In the genomic region with DNA sequence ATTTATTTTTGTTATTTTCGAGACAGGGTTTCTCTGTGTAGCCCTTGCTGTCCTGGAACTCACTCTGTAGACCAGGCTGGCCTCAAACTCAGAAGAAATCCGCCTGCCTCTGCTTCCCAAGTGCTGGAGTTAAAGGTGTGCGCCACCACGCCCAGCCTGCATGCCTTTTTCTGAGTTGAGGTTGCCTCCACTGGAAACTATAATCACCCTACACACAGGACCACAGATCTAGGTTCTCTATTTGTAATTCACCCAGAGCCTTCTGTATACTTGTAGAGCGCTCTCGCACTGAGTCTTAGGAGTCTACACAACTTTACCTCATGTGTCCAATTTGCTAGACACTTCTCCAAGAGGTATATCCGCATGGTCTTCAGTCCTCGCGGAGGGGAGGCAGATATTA, we compare ENCODE assay signal across 8 mouse cellular contexts. TPM values are rescaled to one million over a fixed set of nuclear protein-coding genes. Genes with fewer than 3 reads are reported as not detected.
DNase-seq lines count a peak whose midpoint lies in the region; ATAC-seq and TF ChIP-seq lines count a peak whose summit lies in the region.

No protein-coding gene starts in this region.

- peak overlapping the region; percentile 81 for H3K4me3 ChIP-seq in heart, embryonic 16.5 days (ENCODE audit: low read length)
- H3K4me3 ChIP-seq in brown adipose tissue, adult 24 weeks (ENCODE audit: insufficient read depth, low read depth, low read length): peak overlapping the region; percentile 90
- H3K4me3 ChIP-seq in hindbrain, postnatal 0 days (ENCODE audit: low read length): peak overlapping the region; percentile 68
- H3K4me3 ChIP-seq in midbrain, embryonic 13.5 days (replicated peaks): peak overlapping the region; percentile 95

- WGBS in heart, embryonic 16.5 days: 23% methylated on average over 9 of the region's 9 CpGs
- 35% methylated on average over 9 of the region's 9 CpGs for WGBS in hindbrain, postnatal 0 days
- 28% methylated on average over 9 of the region's 9 CpGs for WGBS in midbrain, embryonic 13.5 days

- H3K4me1 ChIP-seq in heart, embryonic 16.5 days (ENCODE audit: control insufficient read depth, insufficient read depth, low read length): peaks cover 13% of the 10 kb centered on the region
- no peaks in the 10 kb centered on the region for H3K4me1 ChIP-seq in brown adipose tissue, adult 24 weeks (ENCODE audit: control insufficient read depth, insufficient read depth, insufficient read length, low read length)
- no peaks in the 10 kb centered on the region for H3K4me1 ChIP-seq in hindbrain, postnatal 0 days (ENCODE audit: insufficient read depth, low read length)
- peaks cover 29% of the 10 kb centered on the region for H3K4me1 ChIP-seq in midbrain, embryonic 13.5 days (replicated peaks)

- peaks cover 22% of the 10 kb centered on the region for H3K36me3 ChIP-seq in heart, embryonic 16.5 days (ENCODE audit: control insufficient read depth, insufficient read depth)
- peaks cover 17% of the 10 kb centered on the region; the same call in 1 of the 2 replicates for H3K36me3 ChIP-seq in hindbrain, postnatal 0 days (ENCODE audit: insufficient read depth, low read length)
- H3K36me3 ChIP-seq in midbrain, embryonic 13.5 days: peaks cover 34% of the 10 kb centered on the region

- ATAC-seq in heart, embryonic 16.5 days (replicated peaks; ENCODE audit: extremely low read depth, insufficient read depth, low FRiP score): no peak
- no peak for ATAC-seq in hindbrain, postnatal 0 days
- 0 out of 2 replicates have a peak, but pooled peaks have one; percentile 6 for ATAC-seq in midbrain, embryonic 13.5 days

- H3K9me3 ChIP-seq in heart, embryonic 16.5 days (replicated peaks; ENCODE audit: control insufficient read depth, low read length): no peaks in the 10 kb centered on the region
- no peaks in the 10 kb centered on the region for H3K9me3 ChIP-seq in hindbrain, postnatal 0 days (ENCODE audit: low read length)
- no peaks in the 10 kb centered on the region for H3K9me3 ChIP-seq in midbrain, embryonic 13.5 days

- no peaks in the 10 kb centered on the region for H3K27me3 ChIP-seq in heart, embryonic 16.5 days (ENCODE audit: control insufficient read depth, insufficient read depth, low read length)
- H3K27me3 ChIP-seq in hindbrain, postnatal 0 days (ENCODE audit: insufficient read depth, low read length): no peaks in the 10 kb centered on the region
- no peaks in the 10 kb centered on the region for H3K27me3 ChIP-seq in midbrain, embryonic 13.5 days

- H3K9ac ChIP-seq in heart, embryonic 16.5 days (ENCODE audit: low read length): peak overlapping the region; percentile 86
- H3K9ac ChIP-seq in hindbrain, postnatal 0 days (replicated peaks; ENCODE audit: low read length): peak overlapping the region; percentile 71
- H3K9ac ChIP-seq in midbrain, embryonic 13.5 days (replicated peaks): peak overlapping the region; percentile 90

- no peak for TF ChIP-seq CTCF in hindbrain, postnatal 0 days (IDR thresholded peaks at IDR 0.05; ENCODE audit: low read depth)

- H3K4me2 ChIP-seq in heart, embryonic 16.5 days (ENCODE audit: low read depth, low read length): peak overlapping the region; percentile 85
- H3K4me2 ChIP-seq in hindbrain, postnatal 0 days (ENCODE audit: low read depth, low read length): peak overlapping the region; percentile 70
- peak overlapping the region; percentile 88 for H3K4me2 ChIP-seq in midbrain, embryonic 13.5 days (replicated peaks)

- peak overlapping the region; percentile 50 for H3K27ac ChIP-seq in heart, embryonic 16.5 days (ENCODE audit: low read length)
- no peak overlapping the region for H3K27ac ChIP-seq in brown adipose tissue, adult 24 weeks (replicated peaks; ENCODE audit: low read depth, low read length)
- peak overlapping the region; percentile 71; the same call in 1 of the 2 replicates for H3K27ac ChIP-seq in hindbrain, postnatal 0 days
- peak overlapping the region; percentile 67; the same call in 1 of the 2 replicates for H3K27ac ChIP-seq in midbrain, embryonic 13.5 days

- DNase-seq in heart, adult 9 months (ENCODE audit: low spot score in 2 of 2): no peak
- no peak for DNase-seq in hindbrain, postnatal 0 days (ENCODE audit: low spot score)
- DNase-seq in urinary bladder, postnatal 25 days (ENCODE audit: low spot score): no peak
- no peak for DNase-seq in ovary, adult 18-20 months (ENCODE audit: low spot score)
- DNase-seq in thymus, postnatal 36 days: no peak

RNA-seq across cellular contexts. Expression of gene Nob1, which starts 0.7 kb away (rescaled TPM):
- 55.1 and 55.5 TPM in 2 replicates for polyA plus RNA-seq in heart, embryonic 16.5 days (2015; fragmentation: Nextera tagmentation; extraction: Ambion mirVana)
- 11.1 and 13.4 TPM in 2 replicates for polyA plus RNA-seq in brown adipose tissue, adult 24 weeks (2012; ENCODE audit: insufficient read depth, insufficient read length, missing spikeins)
- total RNA-seq in hindbrain, postnatal 0 days (2014; rRNA removed): 14.7 and 24.9 TPM in 2 replicates
- 48.9 and 49.5 TPM in 2 replicates for polyA plus RNA-seq in hindbrain, postnatal 0 days (2015; fragmentation: Nextera tagmentation; extraction: Ambion mirVana)
- polyA plus RNA-seq in midbrain, embryonic 13.5 days (2015; fragmentation: Nextera tagmentation; extraction: Ambion mirVana): 70.8 and 75.5 TPM in 2 replicates

RNA-seq across cellular contexts. Expression of gene Wwp2, which starts 12.0 kb away (rescaled TPM):
- 30.3 and 31.4 TPM in 2 replicates for polyA plus RNA-seq in heart, embryonic 16.5 days (2015; fragmentation: Nextera tagmentation; extraction: Ambion mirVana)
- 6.1 and 7.9 TPM in 2 replicates for polyA plus RNA-seq in brown adipose tissue, adult 24 weeks (2012; ENCODE audit: insufficient read depth, insufficient read length, missing spikeins)
- total RNA-seq in hindbrain, postnatal 0 days (2014; rRNA removed): 36.2 and 41.9 TPM in 2 replicates
- 32.7 and 33.0 TPM in 2 replicates for polyA plus RNA-seq in hindbrain, postnatal 0 days (2015; fragmentation: Nextera tagmentation; extraction: Ambion mirVana)
- polyA plus RNA-seq in midbrain, embryonic 13.5 days (2015; fragmentation: Nextera tagmentation; extraction: Ambion mirVana): 48.9 and 50.0 TPM in 2 replicates

RNA-seq across cellular contexts. Expression of gene Nqo1, which starts 21.2 kb away (rescaled TPM):
- polyA plus RNA-seq in heart, embryonic 16.5 days (2015; fragmentation: Nextera tagmentation; extraction: Ambion mirVana): 19.3 and 31.6 TPM in 2 replicates
- 2.7 and 2.9 TPM in 2 replicates for polyA plus RNA-seq in brown adipose tissue, adult 24 weeks (2012; ENCODE audit: insufficient read depth, insufficient read length, missing spikeins)
- total RNA-seq in hindbrain, postnatal 0 days (2014; rRNA removed): 13.2 and 14.1 TPM in 2 replicates
- polyA plus RNA-seq in hindbrain, postnatal 0 days (2015; fragmentation: Nextera tagmentation; extraction: Ambion mirVana): 22.1 and 23.7 TPM in 2 replicates
- 3.3 and 3.7 TPM in 2 replicates for polyA plus RNA-seq in midbrain, embryonic 13.5 days (2015; fragmentation: Nextera tagmentation; extraction: Ambion mirVana)
